Mouse (Mus musculus) liver, adult 2 months (tissue): ENCODE results near the gene Col8a1. TPM values are rescaled to one million over a fixed set of nuclear protein-coding genes. Genes with fewer than 3 reads are reported as not detected.

Experiments used
- DNase-seq: peaks from one replicate; pipeline ENCODE4 v3.0.0-alpha.2; 2011; ENCODE audit warnings: low read depth, low spot score; ENCODE audit errors: extremely low read depth
- H3K27ac ChIP-seq: fragments of 200-500 bp; replicated peaks from 2 replicates; pipeline ENCODE4 v1.5.1; 2012; ENCODE audit warnings: low read depth, mild to moderate bottlenecking, control low read depth, inconsistent platforms, low read length; ENCODE audit not compliant: insufficient read depth
- H3K27me3 ChIP-seq: fragments of 200-500 bp; 2 replicates; pipeline ENCODE4 v1.6.1; 2012; ENCODE audit warnings: mild to moderate bottlenecking, moderate library complexity, low read length, inconsistent platforms; ENCODE audit not compliant: control insufficient read depth, insufficient read depth
- H3K36me3 ChIP-seq: fragments of 200-500 bp; 2 replicates; pipeline ENCODE4 v1.6.1; 2012; ENCODE audit warnings: low read length, inconsistent platforms; ENCODE audit not compliant: control insufficient read depth, insufficient read depth
- H3K4me1 ChIP-seq: fragments of 200-500 bp; 2 replicates; pipeline ENCODE4 v1.6.1; 2011; ENCODE audit warnings: low read length; ENCODE audit not compliant: control insufficient read depth, insufficient read depth
- H3K4me3 ChIP-seq: fragments of 200-500 bp; 2 replicates; pipeline ENCODE4 v1.5.1; 2011; ENCODE audit warnings: low read depth, mild to moderate bottlenecking, control low read depth, low read length, moderate library complexity; ENCODE audit not compliant: insufficient read depth
- H3K79me2 ChIP-seq: fragments of 200-500 bp; 2 replicates; pipeline ENCODE4 v1.6.1; 2012; ENCODE audit warnings: inconsistent platforms, mild to moderate bottlenecking, low read length, moderate library complexity; ENCODE audit not compliant: control insufficient read depth, insufficient read depth
- H3K9ac ChIP-seq: fragments of 200-500 bp; 2 replicates; pipeline ENCODE4 v1.6.1; 2012; ENCODE audit warnings: low read depth, mild to moderate bottlenecking, control low read depth, inconsistent platforms, low read length
- CTCF ChIP-seq: fragments of 200-500 bp; IDR thresholded peaks from 2 replicates; pipeline ENCODE4 v1.5.1; 2011; ENCODE audit warnings: low read depth, low read length, control low read depth
- POLR2A ChIP-seq: fragments of 200-500 bp; IDR thresholded peaks from 2 replicates; pipeline ENCODE4 v1.6.1; 2011; ENCODE audit warnings: low read length, control low read depth; ENCODE audit not compliant: insufficient read depth; ENCODE audit errors: extremely low read depth
- WGBS: fragments of 180-500 bp; shearing (Covaris S2); methylation state at CpG from one replicate; pipeline ENCODE4 v1.1.7; 2018; 5-methylcytosine and 5-hydroxymethylcytosine counted together
- polyA plus RNA-seq: library from polyadenylated mRNA; depleted of rRNA; stranded (reverse); fragments of >200 nt; gene quantifications from 2 replicates; pipeline ENCODE4 v1.2.3, GENCODE M21; 2012
- total RNA-seq: library from RNA; depleted of rRNA; stranded (reverse); fragments of >200 nt; gene quantifications from 2 replicates; pipeline ENCODE4 v1.2.3, GENCODE M21; 2014

The Col8a1 gene
- total and polyA plus RNA-seq, 2 experiments = 0.06 to 0.37 TPM

- DNase-seq = peak; percentile 24
- WGBS = 2% methylated on average over 1 of the region's 1 CpGs
- TF ChIP-seq CTCF (peak; percentile 56; the same call in 1 of the 2 replicates), POLR2A (no peak)
Measured at GRCm38 (mm10) chr16:57611768-57612167, 142.8 kb downstream of the Col8a1 start.

GRCm38 (mm10) chr16:57606444-57607227 lies 147.9 kb downstream of the Col8a1 start, which contains the start of gene Cmss1:
TSS of gene Cmss1 (minus strand) at chr16:57606864.
- Histone ChIP-seq H3K4me3 (peak within 1 kb of the TSS; percentile 70), H3K27ac (no peak within 1 kb of the TSS), H3K27me3 (no peaks in the 10 kb centered on the region), H3K4me1 (no peaks in the 10 kb centered on the region; the same call in 1 of the 2 replicates), H3K9ac (peak within 1 kb of the TSS; percentile 59), H3K79me2 (no peaks in the 10 kb centered on the region), H3K36me3 (no peaks in the 10 kb centered on the region)
- WGBS = under 1% methylated on average over 64 of the region's 64 CpGs
- TF ChIP-seq POLR2A = 0 out of 2 replicates have a peak, but pooled peaks have one; percentile 16
- TF ChIP-seq CTCF = no peak
- DNase-seq = peak; percentile 73

More at GRCm38 (mm10) chr16:57611768-57612167, 142.8 kb downstream of the Col8a1 start:
- Histone ChIP-seq H3K36me3 (no peaks in the 10 kb centered on the region), H3K9ac (no peak overlapping the region), H3K4me1 (no peaks in the 10 kb centered on the region; the same call in 1 of the 2 replicates), H3K27me3 (no peaks in the 10 kb centered on the region), H3K27ac (no peak overlapping the region), H3K79me2 (no peaks in the 10 kb centered on the region), H3K4me3 (no peak overlapping the region)

- H3K36me3 ChIP-seq = no peaks in the 10 kb centered on the region
- H3K9ac ChIP-seq = no peak overlapping the region
- no peaks in the 10 kb centered on the region; the same call in 1 of the 2 replicates for H3K79me2 ChIP-seq
- H3K4me1 ChIP-seq = no peaks in the 10 kb centered on the region
- DNase-seq = no peak
- H3K4me3 ChIP-seq = no peak overlapping the region
- no peak for TF ChIP-seq CTCF
- TF ChIP-seq POLR2A = no peak
- no peak overlapping the region for H3K27ac ChIP-seq
- no peaks in the 10 kb centered on the region for H3K27me3 ChIP-seq
Measured at GRCm38 (mm10) chr16:57601031-57601430, 153.5 kb downstream of the Col8a1 start.

- H3K27ac ChIP-seq = no peak overlapping the region
- DNase-seq = no peak
- no peaks in the 10 kb centered on the region for H3K36me3 ChIP-seq
- H3K79me2 ChIP-seq = no peaks in the 10 kb centered on the region; the same call in 1 of the 2 replicates
- H3K27me3 ChIP-seq = no peaks in the 10 kb centered on the region
- H3K4me1 ChIP-seq = no peaks in the 10 kb centered on the region
- no peak overlapping the region for H3K4me3 ChIP-seq
- no peak overlapping the region for H3K9ac ChIP-seq
- TF ChIP-seq POLR2A (no peak), CTCF (no peak)
- 74% methylated on average over 4 of the region's 4 CpGs for WGBS
Measured at GRCm38 (mm10) chr16:57597295-57597957, 157.1 kb downstream of the Col8a1 start.

- no peaks in the 10 kb centered on the region for H3K4me1 ChIP-seq
- no peaks in the 10 kb centered on the region; the same call in 1 of the 2 replicates for H3K79me2 ChIP-seq
- no peaks in the 10 kb centered on the region for H3K27me3 ChIP-seq
- no peaks in the 10 kb centered on the region for H3K36me3 ChIP-seq
- no peak overlapping the region for H3K27ac ChIP-seq
- no peak for TF ChIP-seq POLR2A
- peak; percentile 60 for TF ChIP-seq CTCF
- no peak overlapping the region for H3K9ac ChIP-seq
- WGBS = 38% methylated on average over 7 of the region's 7 CpGs
- no peak overlapping the region for H3K4me3 ChIP-seq
- DNase-seq = peak; percentile 52
Measured at GRCm38 (mm10) chr16:57593422-57594157, 160.9 kb downstream of the Col8a1 start.
